Mouse (Mus musculus): Measurements from ENCODE around the gene Ccdc97. TPM values are rescaled to one million over a fixed set of nuclear protein-coding genes. Genes with fewer than 3 reads are reported as not detected.

Ccdc97 gene
- polyA plus RNA-seq, 1 experiment from 2014 or later: 47.7 TPM

DNA sequence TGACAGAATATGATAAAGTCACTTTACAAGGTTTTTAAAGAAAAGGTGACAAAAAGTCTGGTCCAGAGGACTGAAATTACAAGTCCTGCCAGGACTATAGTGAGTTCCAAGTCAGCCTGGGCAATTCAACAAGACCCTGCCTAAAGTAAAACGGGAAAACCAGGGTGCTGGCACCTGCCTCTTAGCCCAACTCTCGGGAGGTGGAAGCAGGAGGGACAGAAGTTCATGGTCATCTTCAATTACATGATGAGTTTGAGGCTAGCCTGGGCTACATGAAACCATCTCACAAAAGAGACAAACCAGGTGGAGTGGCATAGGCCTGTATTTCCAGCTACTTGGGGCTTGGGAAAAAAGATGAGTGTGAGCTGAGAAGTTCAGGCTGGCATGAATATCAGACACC lies 47.2 kb downstream of the Ccdc97 start:
- H3K4me2 ChIP-seq (ENCODE audit: low read length): no peak overlapping the region
- no peaks in the 10 kb centered on the region for H3K9me3 ChIP-seq (ENCODE audit: control insufficient read depth, low read length)
- no peak for ATAC-seq (ENCODE audit: low FRiP score, low TSS enrichment)
- 0 out of 2 replicates have a peak, but pooled peaks cover 7% of the 10 kb centered on the region for H3K4me1 ChIP-seq (ENCODE audit: control insufficient read depth, insufficient read depth, low read length)
- DNase-seq: no peak
- no peak overlapping the region for H3K27ac ChIP-seq (replicated peaks; ENCODE audit: low read depth, low read length)
- H3K36me3 ChIP-seq (ENCODE audit: control insufficient read depth, insufficient read depth, low read length): peaks cover 14% of the 10 kb centered on the region
- H3K9ac ChIP-seq (replicated peaks; ENCODE audit: low read length): no peak overlapping the region
- H3K4me3 ChIP-seq (replicated peaks; ENCODE audit: low read depth, low read length): no peak overlapping the region
- WGBS: 80% methylated on average over 2 of the region's 2 CpGs
- peaks cover 25% of the 10 kb centered on the region for H3K27me3 ChIP-seq (ENCODE audit: control insufficient read depth, insufficient read depth, low read length)

DNA sequence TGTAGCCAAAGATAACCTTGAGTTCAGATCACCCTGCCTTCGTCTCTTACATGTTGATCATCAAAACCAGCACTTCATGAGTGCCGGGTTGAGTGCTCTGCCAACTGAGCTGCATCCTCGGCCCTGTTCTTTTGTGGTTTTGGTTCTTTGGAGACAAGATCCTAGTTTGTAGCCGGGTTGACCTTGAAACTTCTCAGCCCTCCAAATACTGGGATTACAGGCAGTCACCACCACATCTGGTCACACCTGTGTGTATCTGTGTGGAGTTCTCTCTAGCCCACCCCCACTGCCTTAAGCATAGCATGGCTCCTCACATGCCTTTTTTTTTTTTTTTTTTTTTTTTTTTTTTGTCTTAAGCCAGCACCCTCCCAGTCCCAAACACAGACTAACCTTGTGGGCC lies 48.8 kb downstream of the Ccdc97 start:
- Histone ChIP-seq H3K27me3 (ENCODE audit: control insufficient read depth, insufficient read depth, low read length) (peaks cover 18% of the 10 kb centered on the region), H3K36me3 (ENCODE audit: control insufficient read depth, insufficient read depth, low read length) (peaks cover 28% of the 10 kb centered on the region), H3K9ac (replicated peaks; ENCODE audit: low read length) (no peak overlapping the region), H3K27ac (replicated peaks; ENCODE audit: low read depth, low read length) (no peak overlapping the region), H3K4me1 (ENCODE audit: control insufficient read depth, insufficient read depth, low read length) (0 out of 2 replicates have a peak, but pooled peaks cover 7% of the 10 kb centered on the region), H3K9me3 (ENCODE audit: control insufficient read depth, low read length) (no peaks in the 10 kb centered on the region), H3K4me2 (ENCODE audit: low read length) (no peak overlapping the region), H3K4me3 (replicated peaks; ENCODE audit: low read depth, low read length) (no peak overlapping the region)
- DNase-seq (no peak), ATAC-seq (ENCODE audit: low FRiP score, low TSS enrichment) (no peak)
- 91% methylated on average over 4 of the region's 4 CpGs for WGBS

DNA sequence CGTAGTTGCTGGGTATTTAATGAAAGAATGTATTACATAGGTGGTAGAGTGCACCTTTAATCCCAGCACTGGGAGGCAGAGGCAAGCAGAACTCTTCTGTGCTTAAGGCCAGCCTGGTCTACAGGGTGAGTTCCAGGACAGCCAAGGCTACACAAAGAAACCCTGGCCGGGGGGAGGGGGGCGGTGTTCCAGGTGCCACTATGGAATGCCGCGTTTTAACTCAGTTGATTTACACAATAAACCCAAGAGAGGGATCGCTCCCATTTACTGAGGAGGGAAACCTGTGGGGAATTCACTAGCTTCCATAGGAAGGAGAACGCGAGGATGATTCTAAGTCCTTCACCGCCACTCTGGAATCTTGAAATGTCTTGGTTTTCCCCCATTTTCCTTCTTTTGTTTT lies 49.3 kb downstream of the Ccdc97 start:
- Histone ChIP-seq H3K4me1 (ENCODE audit: control insufficient read depth, insufficient read depth, low read length) (0 out of 2 replicates have a peak, but pooled peaks cover 3% of the 10 kb centered on the region), H3K4me3 (replicated peaks; ENCODE audit: low read depth, low read length) (no peak overlapping the region), H3K27me3 (ENCODE audit: control insufficient read depth, insufficient read depth, low read length) (peaks cover 14% of the 10 kb centered on the region), H3K9me3 (ENCODE audit: control insufficient read depth, low read length) (no peaks in the 10 kb centered on the region), H3K27ac (replicated peaks; ENCODE audit: low read depth, low read length) (no peak overlapping the region), H3K4me2 (ENCODE audit: low read length) (no peak overlapping the region), H3K36me3 (ENCODE audit: control insufficient read depth, insufficient read depth, low read length) (peaks cover 33% of the 10 kb centered on the region), H3K9ac (replicated peaks; ENCODE audit: low read length) (no peak overlapping the region)
- 80% methylated on average over 9 of the region's 9 CpGs for WGBS
- ATAC-seq (ENCODE audit: low FRiP score, low TSS enrichment) (no peak), DNase-seq (no peak)

DNA sequence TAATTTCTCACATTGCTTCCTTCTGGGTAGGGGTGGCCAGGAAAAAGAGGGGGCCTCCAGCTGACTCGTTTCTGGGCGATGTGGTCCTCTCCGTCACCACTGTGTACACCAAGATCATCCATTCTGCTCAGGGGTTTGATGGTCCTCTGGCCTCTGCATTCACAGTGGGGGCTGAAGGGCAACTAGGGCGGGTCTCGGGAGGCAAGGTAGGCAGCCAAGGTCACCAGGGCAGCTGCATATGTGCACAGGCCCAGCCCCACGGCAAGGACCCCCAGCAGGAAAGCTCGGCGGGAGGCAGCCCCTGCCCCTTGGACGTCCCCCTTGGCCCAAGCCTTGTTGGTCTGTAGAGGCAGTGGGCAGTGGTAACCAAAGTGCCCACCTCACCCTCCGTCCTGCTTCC lies 49.7 kb downstream of the Ccdc97 start:
- Histone ChIP-seq H3K9ac (replicated peaks; ENCODE audit: low read length) (no peak overlapping the region), H3K9me3 (ENCODE audit: control insufficient read depth, low read length) (no peaks in the 10 kb centered on the region), H3K27ac (replicated peaks; ENCODE audit: low read depth, low read length) (no peak overlapping the region), H3K4me2 (ENCODE audit: low read length) (no peak overlapping the region), H3K4me1 (ENCODE audit: control insufficient read depth, insufficient read depth, low read length) (no peaks in the 10 kb centered on the region), H3K4me3 (replicated peaks; ENCODE audit: low read depth, low read length) (no peak overlapping the region), H3K36me3 (ENCODE audit: control insufficient read depth, insufficient read depth, low read length) (peaks cover 38% of the 10 kb centered on the region), H3K27me3 (ENCODE audit: control insufficient read depth, insufficient read depth, low read length) (peaks cover 9% of the 10 kb centered on the region)
- 86% methylated on average over 10 of the region's 10 CpGs for WGBS
- no peak for DNase-seq
- ATAC-seq (ENCODE audit: low FRiP score, low TSS enrichment): no peak

DNA sequence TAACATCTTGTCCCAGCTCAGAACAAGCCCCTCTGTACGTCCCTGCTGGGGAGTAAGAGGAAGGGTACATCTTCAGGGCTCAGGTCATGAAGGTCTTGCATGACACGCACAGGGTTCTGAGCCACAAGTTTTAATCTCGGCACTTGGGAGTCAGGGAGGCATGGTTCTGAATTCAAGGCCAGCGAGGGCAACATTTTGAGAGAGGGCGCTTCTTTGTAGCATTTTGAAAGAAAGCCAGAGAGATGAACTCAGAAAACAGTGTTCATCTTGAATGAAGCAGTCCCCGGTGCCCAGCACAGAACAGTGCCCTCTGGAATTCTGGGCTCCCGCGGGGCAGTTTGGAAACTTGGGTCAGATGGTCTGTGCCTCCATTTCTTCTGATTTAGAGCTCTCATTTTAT lies 52.5 kb downstream of the Ccdc97 start:
- no peaks in the 10 kb centered on the region for H3K4me1 ChIP-seq (ENCODE audit: control insufficient read depth, insufficient read depth, low read length)
- H3K4me2 ChIP-seq (ENCODE audit: low read length): no peak overlapping the region
- no peaks in the 10 kb centered on the region for H3K9me3 ChIP-seq (ENCODE audit: control insufficient read depth, low read length)
- peaks cover 50% of the 10 kb centered on the region for H3K36me3 ChIP-seq (ENCODE audit: control insufficient read depth, insufficient read depth, low read length)
- 94% methylated on average over 8 of the region's 8 CpGs for WGBS
- no peak overlapping the region for H3K4me3 ChIP-seq (replicated peaks; ENCODE audit: low read depth, low read length)
- H3K27me3 ChIP-seq (ENCODE audit: control insufficient read depth, insufficient read depth, low read length): no peaks in the 10 kb centered on the region
- ATAC-seq (ENCODE audit: low FRiP score, low TSS enrichment): no peak
- H3K27ac ChIP-seq (replicated peaks; ENCODE audit: low read depth, low read length): no peak overlapping the region
- no peak overlapping the region for H3K9ac ChIP-seq (replicated peaks; ENCODE audit: low read length)
- no peak for DNase-seq

Other genes starting within 250 kb of the Ccdc97 start
- gene Ceacam1, start 241.5 kb downstream of the Ccdc97 start, polyA plus RNA-seq (2014; fragmentation: Nextera tagmentation; extraction: Ambion mirVana): 0.24 and 0.63 TPM in 2 replicates
- gene Ceacam2, start 179.2 kb downstream of the Ccdc97 start, polyA plus RNA-seq (2014; fragmentation: Nextera tagmentation; extraction: Ambion mirVana): 0.16 and 0.24 TPM in 2 replicates
- gene Erich4, start 103.2 kb downstream of the Ccdc97 start, polyA plus RNA-seq (2014; fragmentation: Nextera tagmentation; extraction: Ambion mirVana): not detected in 2 replicates
- gene Dmac2, start 99.7 kb downstream of the Ccdc97 start, polyA plus RNA-seq (2014; fragmentation: Nextera tagmentation; extraction: Ambion mirVana): 40.4 and 44.9 TPM in 2 replicates
- gene B3gnt8, start 92.4 kb downstream of the Ccdc97 start, polyA plus RNA-seq (2014; fragmentation: Nextera tagmentation; extraction: Ambion mirVana): 0.30 and 0.50 TPM in 2 replicates
- gene Bckdha, start 60.1 kb downstream of the Ccdc97 start, polyA plus RNA-seq (2014; fragmentation: Nextera tagmentation; extraction: Ambion mirVana): 40.6 and 46.3 TPM in 2 replicates
- 38.3 and 41.3 TPM in 2 replicates for gene Exosc5, start 59.9 kb downstream of the Ccdc97 start, polyA plus RNA-seq (2014; fragmentation: Nextera tagmentation; extraction: Ambion mirVana)
- 32.8 and 46.5 TPM in 2 replicates for gene Tmem91, start 43.9 kb downstream of the Ccdc97 start, polyA plus RNA-seq (2014; fragmentation: Nextera tagmentation; extraction: Ambion mirVana)
- gene B9d2, start 38.3 kb downstream of the Ccdc97 start, polyA plus RNA-seq (2014; fragmentation: Nextera tagmentation; extraction: Ambion mirVana): 44.3 and 47.9 TPM in 2 replicates
- 0.67 and 1.1 TPM in 2 replicates for gene Tgfb1, start 32.1 kb downstream of the Ccdc97 start, polyA plus RNA-seq (2014; fragmentation: Nextera tagmentation; extraction: Ambion mirVana)
- 52.1 and 61.6 TPM in 2 replicates for gene Hnrnpul1, start 35.7 kb upstream of the Ccdc97 start, polyA plus RNA-seq (2014; fragmentation: Nextera tagmentation; extraction: Ambion mirVana)
- 9.3 and 20.2 TPM in 2 replicates for gene Axl, start 69.6 kb upstream of the Ccdc97 start, polyA plus RNA-seq (2014; fragmentation: Nextera tagmentation; extraction: Ambion mirVana)
- gene Cyp2s1, start 97.8 kb upstream of the Ccdc97 start, polyA plus RNA-seq (2014; fragmentation: Nextera tagmentation; extraction: Ambion mirVana): 1.4 and 2.1 TPM in 2 replicates
- not detected in 2 replicates for gene Cyp2b10, start 178.5 kb upstream of the Ccdc97 start, polyA plus RNA-seq (2014; fragmentation: Nextera tagmentation; extraction: Ambion mirVana)

All from midbrain, embryonic 14.5 days (tissue).